Mouse (Mus musculus): Measurements from ENCODE around the gene Tsc22d2. TPM values are rescaled to one million over a fixed set of nuclear protein-coding genes. Genes with fewer than 3 reads are reported as not detected.

The Tsc22d2 gene
- total and polyA plus RNA-seq, 2 experiments = 6.7 to 7.7 TPM

- Histone ChIP-seq H3K9ac (ENCODE audit: low read depth, low read length) (peak overlapping the region; percentile 100), H3K4me3 (ENCODE audit: insufficient read depth, low read depth, low read length) (peak overlapping the region; percentile 88), H3K36me3 (ENCODE audit: control insufficient read depth, insufficient read depth, low read length) (no peaks in the 10 kb centered on the region), H3K27me3 (ENCODE audit: control insufficient read depth, insufficient read depth, low read length) (no peaks in the 10 kb centered on the region), H3K27ac (replicated peaks; ENCODE audit: insufficient read depth, low read depth, low read length) (peak overlapping the region; percentile 96), H3K79me2 (ENCODE audit: control insufficient read depth, insufficient read depth, low read length) (peaks cover 20% of the 10 kb centered on the region; the same call in 1 of the 2 replicates), H3K4me1 (ENCODE audit: control insufficient read depth, insufficient read depth, low read length) (peaks cover 4% of the 10 kb centered on the region; the same call in 1 of the 2 replicates)
- peak; percentile 75 for TF ChIP-seq CTCF (IDR thresholded peaks at IDR 0.05; ENCODE audit: low read depth, low read length)
- 0 out of 2 replicates have a peak, but pooled peaks have one; percentile 23 for TF ChIP-seq POLR2A (IDR thresholded peaks at IDR 0.05; ENCODE audit: extremely low read depth, insufficient read depth, low read length)
- peak; percentile 59 for DNase-seq (ENCODE audit: extremely low read depth, low read depth, low spot score)
- WGBS = under 1% methylated on average over 85 of the region's 85 CpGs
These were observed 1.6 kb downstream of the Tsc22d2 start for GRCm38 (mm10) chr3:58415884-58416725.

GRCm38 (mm10) chr3:58416726-58417437 lies 2.4 kb downstream of the Tsc22d2 start:
- peak; percentile 49 for DNase-seq (ENCODE audit: extremely low read depth, low read depth, low spot score)
- WGBS = under 1% methylated on average over 39 of the region's 39 CpGs
- no peaks in the 10 kb centered on the region for H3K27me3 ChIP-seq (ENCODE audit: control insufficient read depth, insufficient read depth, low read length)

GRCm38 (mm10) chr3:58418724-58419705 lies 4.5 kb downstream of the Tsc22d2 start:
- Histone ChIP-seq H3K4me3 (ENCODE audit: insufficient read depth, low read depth, low read length) (peak overlapping the region; percentile 9; the same call in 1 of the 2 replicates), H3K27ac (replicated peaks; ENCODE audit: insufficient read depth, low read depth, low read length) (no peak overlapping the region), H3K4me1 (ENCODE audit: control insufficient read depth, insufficient read depth, low read length) (peaks cover 7% of the 10 kb centered on the region; the same call in 1 of the 2 replicates), H3K36me3 (ENCODE audit: control insufficient read depth, insufficient read depth, low read length) (peaks cover 2% of the 10 kb centered on the region; the same call in 1 of the 2 replicates), H3K27me3 (ENCODE audit: control insufficient read depth, insufficient read depth, low read length) (no peaks in the 10 kb centered on the region), H3K79me2 (ENCODE audit: control insufficient read depth, insufficient read depth, low read length) (peaks cover 24% of the 10 kb centered on the region; the same call in 1 of the 2 replicates), H3K9ac (ENCODE audit: low read depth, low read length) (no peak overlapping the region)
- WGBS = 13% methylated on average over 5 of the region's 5 CpGs
- peak; percentile 45 for DNase-seq (ENCODE audit: extremely low read depth, low read depth, low spot score)
- TF ChIP-seq CTCF (IDR thresholded peaks at IDR 0.05; ENCODE audit: low read depth, low read length) = no peak
- no peak for TF ChIP-seq POLR2A (IDR thresholded peaks at IDR 0.05; ENCODE audit: extremely low read depth, insufficient read depth, low read length)

More at GRCm38 (mm10) chr3:58416726-58417437, 2.4 kb downstream of the Tsc22d2 start:
- Histone ChIP-seq H3K27ac (replicated peaks; ENCODE audit: insufficient read depth, low read depth, low read length) (peak overlapping the region; percentile 96), H3K4me3 (ENCODE audit: insufficient read depth, low read depth, low read length) (peak overlapping the region; percentile 88), H3K9ac (ENCODE audit: low read depth, low read length) (peak overlapping the region; percentile 100), H3K4me1 (ENCODE audit: control insufficient read depth, insufficient read depth, low read length) (peaks cover 4% of the 10 kb centered on the region; the same call in 1 of the 2 replicates), H3K36me3 (ENCODE audit: control insufficient read depth, insufficient read depth, low read length) (no peaks in the 10 kb centered on the region), H3K79me2 (ENCODE audit: control insufficient read depth, insufficient read depth, low read length) (peaks cover 20% of the 10 kb centered on the region; the same call in 1 of the 2 replicates)
- no peak for TF ChIP-seq POLR2A (IDR thresholded peaks at IDR 0.05; ENCODE audit: extremely low read depth, insufficient read depth, low read length)
- TF ChIP-seq CTCF (IDR thresholded peaks at IDR 0.05; ENCODE audit: low read depth, low read length) = no peak

- H3K4me3 ChIP-seq (ENCODE audit: insufficient read depth, low read depth, low read length) = no peak overlapping the region
- 91% methylated on average over 1 of the region's 1 CpGs for WGBS
- no peaks in the 10 kb centered on the region for H3K79me2 ChIP-seq (ENCODE audit: control insufficient read depth, insufficient read depth, low read length)
- no peaks in the 10 kb centered on the region; the same call in 1 of the 2 replicates for H3K4me1 ChIP-seq (ENCODE audit: control insufficient read depth, insufficient read depth, low read length)
- 0 out of 2 replicates have a peak, but pooled peaks cover 1% of the 10 kb centered on the region for H3K36me3 ChIP-seq (ENCODE audit: control insufficient read depth, insufficient read depth, low read length)
- H3K9ac ChIP-seq (ENCODE audit: low read depth, low read length) = no peak overlapping the region
- no peak for DNase-seq (ENCODE audit: extremely low read depth, low read depth, low spot score)
- H3K27me3 ChIP-seq (ENCODE audit: control insufficient read depth, insufficient read depth, low read length) = no peaks in the 10 kb centered on the region
- no peak overlapping the region for H3K27ac ChIP-seq (replicated peaks; ENCODE audit: insufficient read depth, low read depth, low read length)
- no peak for TF ChIP-seq POLR2A (IDR thresholded peaks at IDR 0.05; ENCODE audit: extremely low read depth, insufficient read depth, low read length)
- no peak for TF ChIP-seq CTCF (IDR thresholded peaks at IDR 0.05; ENCODE audit: low read depth, low read length)
These were observed 14.3 kb downstream of the Tsc22d2 start for GRCm38 (mm10) chr3:58428861-58429260.

GRCm38 (mm10) chr3:58434414-58434813 lies 19.9 kb downstream of the Tsc22d2 start:
- WGBS = 91% methylated on average over 2 of the region's 2 CpGs
- H3K79me2 ChIP-seq (ENCODE audit: control insufficient read depth, insufficient read depth, low read length) = peaks cover 2% of the 10 kb centered on the region; the same call in 1 of the 2 replicates
- H3K9ac ChIP-seq (ENCODE audit: low read depth, low read length) = no peak overlapping the region
- no peak overlapping the region for H3K4me3 ChIP-seq (ENCODE audit: insufficient read depth, low read depth, low read length)
- TF ChIP-seq POLR2A (IDR thresholded peaks at IDR 0.05; ENCODE audit: extremely low read depth, insufficient read depth, low read length) (no peak), CTCF (IDR thresholded peaks at IDR 0.05; ENCODE audit: low read depth, low read length) (no peak)
- no peaks in the 10 kb centered on the region; the same call in 1 of the 2 replicates for H3K4me1 ChIP-seq (ENCODE audit: control insufficient read depth, insufficient read depth, low read length)
- H3K36me3 ChIP-seq (ENCODE audit: control insufficient read depth, insufficient read depth, low read length) = peaks cover 2% of the 10 kb centered on the region; the same call in 1 of the 2 replicates
- H3K27me3 ChIP-seq (ENCODE audit: control insufficient read depth, insufficient read depth, low read length) = no peaks in the 10 kb centered on the region
- no peak for DNase-seq (ENCODE audit: extremely low read depth, low read depth, low spot score)
- no peak overlapping the region for H3K27ac ChIP-seq (replicated peaks; ENCODE audit: insufficient read depth, low read depth, low read length)

Measured in liver, adult 2 months (tissue).